Mouse (Mus musculus): ENCODE data around the gene Dnajb12. TPM values are rescaled to one million over a fixed set of nuclear protein-coding genes. Genes with fewer than 3 reads are reported as not detected.

The Dnajb12 gene
- polyA plus RNA-seq (2012; rRNA removed) (34.1 and 37.1 TPM in 2 replicates), polyA plus RNA-seq (2014; fragmentation: Nextera tagmentation; extraction: Ambion mirVana) (26.0 and 26.3 TPM in 2 replicates)

GRCm38 (mm10) chr10:59879255-59880028 lies at the start of gene Dnajb12:
Dnajb12 (plus strand) TSS chr10:59879556.
- DNase-seq (ENCODE audit: low spot score) (peak; percentile 97), ATAC-seq (ENCODE audit: low FRiP score, low read depth) (peak; percentile 95)
- H3K27ac ChIP-seq (replicated peaks; ENCODE audit: low read depth, low read length): peak within 1 kb of the TSS; percentile 98
- peaks cover 11% of the 10 kb centered on the region; the same call in 1 of the 2 replicates for H3K4me1 ChIP-seq (ENCODE audit: control insufficient read depth, insufficient read depth, low read length)
- 0 out of 2 replicates have a peak, but pooled peaks cover 3% of the 10 kb centered on the region for H3K36me3 ChIP-seq (ENCODE audit: control insufficient read depth, insufficient read depth, low read length)
- H3K27me3 ChIP-seq (ENCODE audit: control insufficient read depth, insufficient read depth, low read length): no peaks in the 10 kb centered on the region
- peak within 1 kb of the TSS; percentile 91 for H3K9ac ChIP-seq (ENCODE audit: low read depth, low read length, severe bottlenecking)
- H3K4me2 ChIP-seq (replicated peaks; ENCODE audit: low read depth, low read length, severe bottlenecking): peak within 1 kb of the TSS; percentile 69
- H3K4me3 ChIP-seq (replicated peaks; ENCODE audit: low read length): peak within 1 kb of the TSS; percentile 66
- peak; percentile 41; the same call in 1 of the 2 replicates for TF ChIP-seq POLR2A (IDR thresholded peaks at IDR 0.05; ENCODE audit: borderline replicate concordance, extremely low read depth, insufficient read depth, insufficient read length)
- under 1% methylated on average over 73 of the region's 80 CpGs for WGBS
- no peaks in the 10 kb centered on the region for H3K9me3 ChIP-seq (ENCODE audit: control insufficient read depth, low read length)

GRCm38 (mm10) chr10:59829886-59830285 lies 49.5 kb upstream of the Dnajb12 start:
- Histone ChIP-seq H3K36me3 (ENCODE audit: control insufficient read depth, insufficient read depth, low read length) (peaks cover 42% of the 10 kb centered on the region), H3K27ac (replicated peaks; ENCODE audit: low read depth, low read length) (no peak overlapping the region), H3K4me2 (replicated peaks; ENCODE audit: low read depth, low read length, severe bottlenecking) (no peak overlapping the region), H3K9ac (ENCODE audit: low read depth, low read length, severe bottlenecking) (no peak overlapping the region), H3K27me3 (ENCODE audit: control insufficient read depth, insufficient read depth, low read length) (no peaks in the 10 kb centered on the region), H3K9me3 (ENCODE audit: control insufficient read depth, low read length) (no peaks in the 10 kb centered on the region), H3K4me1 (ENCODE audit: control insufficient read depth, insufficient read depth, low read length) (0 out of 2 replicates have a peak, but pooled peaks cover 2% of the 10 kb centered on the region), H3K4me3 (replicated peaks; ENCODE audit: low read length) (no peak overlapping the region)
- WGBS: 93% methylated on average over 6 of the region's 6 CpGs
- TF ChIP-seq POLR2A (IDR thresholded peaks at IDR 0.05; ENCODE audit: borderline replicate concordance, extremely low read depth, insufficient read depth, insufficient read length): no peak
- ATAC-seq (ENCODE audit: low FRiP score, low read depth) (no peak), DNase-seq (ENCODE audit: low spot score) (no peak)

GRCm38 (mm10) chr10:59831950-59832349 lies 47.4 kb upstream of the Dnajb12 start:
- peaks cover 42% of the 10 kb centered on the region for H3K36me3 ChIP-seq (ENCODE audit: control insufficient read depth, insufficient read depth, low read length)

GRCm38 (mm10) chr10:59835301-59836155 lies 43.8 kb upstream of the Dnajb12 start:
- no peak overlapping the region for H3K27ac ChIP-seq (replicated peaks; ENCODE audit: low read depth, low read length)
- no peaks in the 10 kb centered on the region for H3K27me3 ChIP-seq (ENCODE audit: control insufficient read depth, insufficient read depth, low read length)
- DNase-seq (ENCODE audit: low spot score) (no peak), ATAC-seq (ENCODE audit: low FRiP score, low read depth) (no peak)
- H3K4me3 ChIP-seq (replicated peaks; ENCODE audit: low read length): no peak overlapping the region
- no peaks in the 10 kb centered on the region for H3K4me1 ChIP-seq (ENCODE audit: control insufficient read depth, insufficient read depth, low read length)
- H3K36me3 ChIP-seq (ENCODE audit: control insufficient read depth, insufficient read depth, low read length): peaks cover 23% of the 10 kb centered on the region; the same call in 1 of the 2 replicates
- H3K9me3 ChIP-seq (ENCODE audit: control insufficient read depth, low read length): no peaks in the 10 kb centered on the region
- H3K4me2 ChIP-seq (replicated peaks; ENCODE audit: low read depth, low read length, severe bottlenecking): no peak overlapping the region
- WGBS: 88% methylated on average over 14 of the region's 14 CpGs
- no peak overlapping the region for H3K9ac ChIP-seq (ENCODE audit: low read depth, low read length, severe bottlenecking)
- TF ChIP-seq POLR2A (IDR thresholded peaks at IDR 0.05; ENCODE audit: borderline replicate concordance, extremely low read depth, insufficient read depth, insufficient read length): no peak

More at GRCm38 (mm10) chr10:59831950-59832349, 47.4 kb upstream of the Dnajb12 start:
- Histone ChIP-seq H3K4me3 (replicated peaks; ENCODE audit: low read length) (no peak overlapping the region), H3K9me3 (ENCODE audit: control insufficient read depth, low read length) (no peaks in the 10 kb centered on the region), H3K27ac (replicated peaks; ENCODE audit: low read depth, low read length) (no peak overlapping the region), H3K4me2 (replicated peaks; ENCODE audit: low read depth, low read length, severe bottlenecking) (no peak overlapping the region), H3K27me3 (ENCODE audit: control insufficient read depth, insufficient read depth, low read length) (no peaks in the 10 kb centered on the region), H3K9ac (ENCODE audit: low read depth, low read length, severe bottlenecking) (no peak overlapping the region), H3K4me1 (ENCODE audit: control insufficient read depth, insufficient read depth, low read length) (no peaks in the 10 kb centered on the region)
- DNase-seq (ENCODE audit: low spot score): no peak
- 91% methylated on average over 7 of the region's 7 CpGs for WGBS
- no peak for ATAC-seq (ENCODE audit: low FRiP score, low read depth)
- TF ChIP-seq POLR2A (IDR thresholded peaks at IDR 0.05; ENCODE audit: borderline replicate concordance, extremely low read depth, insufficient read depth, insufficient read length): no peak

GRCm38 (mm10) chr10:59837490-59837889 lies 41.9 kb upstream of the Dnajb12 start:
- 82% methylated on average over 5 of the region's 5 CpGs for WGBS
- Histone ChIP-seq H3K9me3 (ENCODE audit: control insufficient read depth, low read length) (no peaks in the 10 kb centered on the region), H3K4me2 (replicated peaks; ENCODE audit: low read depth, low read length, severe bottlenecking) (no peak overlapping the region), H3K36me3 (ENCODE audit: control insufficient read depth, insufficient read depth, low read length) (peaks cover 28% of the 10 kb centered on the region), H3K4me3 (replicated peaks; ENCODE audit: low read length) (no peak overlapping the region), H3K27ac (replicated peaks; ENCODE audit: low read depth, low read length) (no peak overlapping the region), H3K4me1 (ENCODE audit: control insufficient read depth, insufficient read depth, low read length) (no peaks in the 10 kb centered on the region), H3K9ac (ENCODE audit: low read depth, low read length, severe bottlenecking) (no peak overlapping the region), H3K27me3 (ENCODE audit: control insufficient read depth, insufficient read depth, low read length) (no peaks in the 10 kb centered on the region)
- DNase-seq (ENCODE audit: low spot score) (no peak), ATAC-seq (ENCODE audit: low FRiP score, low read depth) (no peak)
- no peak for TF ChIP-seq POLR2A (IDR thresholded peaks at IDR 0.05; ENCODE audit: borderline replicate concordance, extremely low read depth, insufficient read depth, insufficient read length)

All from limb, embryonic 14.5 days (tissue).